Mouse (Mus musculus): ENCODE results near the gene Hbq1a. TPM values are rescaled to one million over a fixed set of nuclear protein-coding genes. Genes with fewer than 3 reads are reported as not detected.
"Not testable (repeated sequence)": the region's sequence is repeated elsewhere in the genome, so short reads cannot be mapped to it uniquely, and the experiment has no call there.

Gene Hbq1a
- total RNA-seq (2022), result 1 to 10 TPM in 1 of 4 experiments, under 1 TPM in 2, not detected in 1; 0.67 to 1.9 (median 0.71) TPM

DNA sequence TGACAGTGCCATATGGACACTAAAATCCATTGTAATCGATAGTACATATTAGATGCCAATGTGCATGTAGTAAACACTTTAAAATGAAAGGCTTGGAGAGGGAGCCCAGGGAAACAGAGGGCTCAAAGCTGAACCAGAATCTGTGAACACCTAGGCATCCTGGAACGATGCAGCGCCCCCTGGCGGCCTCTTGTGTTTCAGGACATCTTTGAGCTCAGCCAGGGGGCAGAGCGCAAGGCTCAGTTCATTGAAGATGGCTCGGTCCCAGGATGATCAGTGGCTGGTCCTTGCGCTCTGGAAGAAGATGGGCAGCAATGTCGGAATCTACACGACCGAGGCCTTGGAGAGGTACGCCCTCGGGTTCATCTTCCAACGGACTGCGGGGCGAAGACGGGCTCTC lies at the start of gene Hbq1a:
TSS of gene Hbq1a (plus strand) at position 205 of the 400 bp plus-strand sequence.
- peak; percentile 29 to 60 for DNase-seq (ENCODE audit: low spot score in 2 of 2)

DNA sequence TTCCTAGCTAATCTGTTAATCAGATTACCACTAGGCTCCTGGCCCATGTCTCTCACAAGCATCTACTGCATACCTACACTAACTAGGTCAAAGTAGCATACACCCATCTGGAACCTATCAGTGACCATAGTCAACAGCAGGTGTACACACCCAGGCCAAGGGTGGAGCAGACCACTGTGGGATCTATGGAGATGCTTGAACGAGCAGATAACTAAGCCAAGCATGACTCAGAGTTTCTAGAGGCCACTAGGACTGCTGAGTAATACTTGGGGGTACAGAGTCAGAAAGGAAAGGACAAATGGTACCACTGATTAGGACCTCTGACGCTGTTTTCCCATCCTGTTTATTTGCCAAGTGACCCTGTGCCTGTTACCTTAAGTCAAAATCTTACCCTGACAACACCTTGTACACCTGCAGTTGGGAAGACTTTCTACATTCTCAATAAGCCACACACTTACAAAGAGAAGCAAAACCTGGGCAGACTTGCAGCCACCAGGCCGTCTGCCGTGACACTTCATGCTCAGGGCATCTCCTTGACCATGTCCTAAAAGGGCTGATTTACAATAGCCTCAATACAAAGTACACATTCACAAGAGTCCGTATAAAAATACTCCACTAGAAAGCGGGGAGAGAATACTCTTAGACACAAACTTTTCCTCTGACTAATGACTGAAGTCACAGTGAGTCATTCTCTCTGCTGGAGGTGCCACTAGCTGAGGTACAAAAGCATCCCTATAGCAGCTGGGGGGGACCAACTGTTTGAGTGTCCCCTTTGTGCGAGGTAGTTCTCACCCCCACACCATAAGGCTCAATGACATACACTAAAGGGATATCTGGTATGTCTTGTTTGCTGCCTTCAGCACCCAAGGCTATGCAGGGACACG lies 48.7 kb upstream of the Hbq1a start:
- DNase-seq (ENCODE audit: low spot score in 2 of 2), result no peak

GRCm38 (mm10) chr11:32253121-32253520 lies 46.7 kb upstream of the Hbq1a start:
- DNase-seq (ENCODE audit: low spot score in 2 of 2), result no peak

- no peak for DNase-seq (ENCODE audit: low spot score in 2 of 2)
Measured at GRCm38 (mm10) chr11:32256146-32256545, 43.7 kb upstream of the Hbq1a start.

DNA sequence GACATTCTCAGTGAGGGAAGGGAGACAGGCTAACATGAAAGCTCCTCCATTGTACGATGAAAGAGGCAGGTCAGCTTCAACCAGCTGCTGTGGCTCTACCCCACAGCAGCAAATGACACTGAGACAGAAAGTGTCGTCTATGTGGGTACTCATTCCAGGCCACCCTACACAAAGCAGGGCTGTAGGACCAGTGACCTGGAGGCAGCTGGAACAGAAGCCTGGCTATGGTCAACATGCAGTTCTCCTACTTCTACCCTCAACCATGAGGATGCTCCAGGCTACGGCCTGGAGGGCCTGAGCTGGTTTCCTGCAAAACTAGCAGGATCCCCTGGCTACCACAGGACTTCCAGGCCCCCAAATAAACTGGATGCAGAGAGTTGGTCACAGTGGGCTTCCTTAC lies 43.3 kb upstream of the Hbq1a start:
- DNase-seq (ENCODE audit: low spot score in 2 of 2), result no peak

GRCm38 (mm10) chr11:32262674-32263415 lies 37.0 kb upstream of the Hbq1a start:
- no peak for DNase-seq (ENCODE audit: low spot score in 2 of 2)

GRCm38 (mm10) chr11:32265117-32265738 lies 34.6 kb upstream of the Hbq1a start:
- no peak for DNase-seq (ENCODE audit: low spot score in 2 of 2)

- no peak for DNase-seq (ENCODE audit: low spot score in 2 of 2)
Measured at GRCm38 (mm10) chr11:32266194-32266593, 33.7 kb upstream of the Hbq1a start.

- DNase-seq (ENCODE audit: low spot score in 2 of 2), result no peak
Measured at GRCm38 (mm10) chr11:32266776-32267175, 33.1 kb upstream of the Hbq1a start.

GRCm38 (mm10) chr11:32267188-32267884 lies 32.5 kb upstream of the Hbq1a start, which contains the start of gene Nprl3:
TSS of gene Nprl3 (minus strand) at chr11:32267707.
- peak; percentile 86 to 93 for DNase-seq (ENCODE audit: low spot score in 2 of 2)

DNA sequence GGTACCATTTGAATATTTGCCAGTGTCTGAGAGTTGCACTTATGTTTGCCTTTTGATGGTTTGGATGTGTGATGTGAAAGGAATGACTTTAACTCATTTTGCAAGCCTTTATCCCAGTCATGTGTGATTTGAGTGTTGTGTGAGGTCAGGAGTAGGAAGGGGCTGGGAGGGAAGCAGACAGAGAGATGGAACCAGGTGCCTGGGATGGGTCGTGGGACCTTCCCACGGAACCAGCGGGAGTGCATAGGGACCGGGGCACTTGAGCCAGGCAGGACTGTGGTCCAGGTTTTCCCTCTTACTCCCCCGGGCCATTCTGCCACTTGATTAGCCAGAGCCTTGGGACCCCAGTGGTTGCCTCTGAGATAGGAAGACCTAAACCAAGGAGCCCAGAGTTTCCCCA lies 31.9 kb upstream of the Hbq1a start:
- no peak for DNase-seq (ENCODE audit: low spot score in 2 of 2)

DNA sequence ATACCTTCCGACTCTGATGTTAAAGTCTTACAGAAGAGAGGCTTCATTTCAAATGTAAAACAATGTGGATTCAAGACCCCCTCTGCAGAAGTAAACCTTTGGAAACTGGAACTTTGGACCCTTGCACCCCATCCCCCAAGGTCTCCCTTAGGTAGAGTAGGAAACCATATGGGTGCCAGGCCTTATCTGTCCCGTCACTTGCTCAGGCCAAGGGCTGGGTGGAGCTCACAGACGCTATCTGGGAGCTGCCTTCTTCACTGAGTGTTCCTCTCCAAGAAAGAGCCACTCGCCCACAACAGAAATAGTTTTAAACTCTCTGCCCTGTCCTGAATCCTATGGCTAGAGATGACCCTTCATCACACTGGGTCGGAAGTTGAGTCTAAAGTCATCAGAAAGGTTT lies 30.9 kb upstream of the Hbq1a start:
- no peak for DNase-seq (ENCODE audit: low spot score in 2 of 2)

- no peak for DNase-seq (ENCODE audit: low spot score in 2 of 2)
Measured at GRCm38 (mm10) chr11:32271178-32271577, 28.7 kb upstream of the Hbq1a start.

DNA sequence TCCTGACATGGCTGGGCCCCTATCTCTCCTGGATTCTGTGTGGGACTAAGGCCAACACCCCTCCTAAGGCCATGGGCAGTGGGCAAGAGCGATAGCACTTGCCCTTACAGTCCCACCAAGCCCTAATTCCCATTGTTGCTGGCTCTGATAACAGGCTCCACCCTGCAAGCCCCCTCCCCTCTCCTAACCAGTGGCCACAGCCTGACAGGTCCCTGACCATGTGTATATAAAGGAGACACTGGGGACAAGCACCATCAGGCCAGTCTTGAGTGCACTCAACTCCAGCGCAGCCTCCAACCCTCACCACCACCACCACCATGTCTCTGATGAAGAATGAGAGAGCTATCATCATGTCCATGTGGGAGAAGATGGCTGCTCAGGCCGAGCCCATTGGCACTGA lies 23.5 kb upstream of the Hbq1a start, which contains the start of gene Hba-x:
TSS of gene Hba-x (plus strand) at position 54 of the 400 bp plus-strand sequence.
- no peak for DNase-seq (ENCODE audit: low spot score in 2 of 2)

DNA sequence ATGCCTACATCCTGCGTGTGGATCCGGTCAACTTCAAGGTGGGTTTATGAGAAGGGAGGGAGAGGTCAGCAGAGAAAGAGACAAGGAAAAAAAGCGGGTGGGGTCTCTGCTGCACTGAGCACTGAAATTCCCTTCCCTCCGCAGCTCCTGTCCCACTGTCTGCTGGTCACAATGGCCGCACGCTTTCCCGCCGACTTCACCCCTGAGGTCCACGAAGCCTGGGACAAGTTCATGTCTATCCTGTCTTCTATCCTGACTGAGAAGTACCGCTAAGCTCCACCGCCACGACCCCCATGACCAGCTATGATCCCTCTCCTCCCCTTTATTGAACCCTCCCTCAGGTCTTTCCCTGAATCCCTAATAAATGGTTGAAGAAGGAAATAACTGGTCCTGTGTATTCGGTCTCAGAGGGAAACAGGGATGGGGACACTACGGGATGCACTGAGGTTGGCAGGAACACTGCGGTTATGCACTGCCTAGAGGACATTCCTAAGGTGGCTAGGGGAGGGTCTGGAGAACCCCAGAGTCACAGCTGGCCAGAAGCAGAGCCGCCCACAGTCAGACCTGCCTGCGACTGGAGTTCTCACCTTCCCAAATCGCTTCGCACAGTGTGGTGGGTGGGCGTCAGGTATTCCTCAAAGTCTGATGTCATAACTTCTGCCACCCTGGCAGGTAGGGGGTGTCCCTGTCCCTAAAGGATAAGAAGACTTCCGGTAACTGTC lies 22.0 kb upstream of the Hbq1a start:
- no peak for DNase-seq (ENCODE audit: low spot score in 2 of 2)

GRCm38 (mm10) chr11:32278458-32278957 lies 21.4 kb upstream of the Hbq1a start:
- DNase-seq (ENCODE audit: low spot score in 2 of 2), result no peak

- DNase-seq (ENCODE audit: low spot score in 2 of 2), result no peak
Measured at GRCm38 (mm10) chr11:32280646-32281045, 19.2 kb upstream of the Hbq1a start.

GRCm38 (mm10) chr11:32281416-32282144 lies 18.3 kb upstream of the Hbq1a start:
- DNase-seq (ENCODE audit: low spot score in 2 of 2), result no peak

DNA sequence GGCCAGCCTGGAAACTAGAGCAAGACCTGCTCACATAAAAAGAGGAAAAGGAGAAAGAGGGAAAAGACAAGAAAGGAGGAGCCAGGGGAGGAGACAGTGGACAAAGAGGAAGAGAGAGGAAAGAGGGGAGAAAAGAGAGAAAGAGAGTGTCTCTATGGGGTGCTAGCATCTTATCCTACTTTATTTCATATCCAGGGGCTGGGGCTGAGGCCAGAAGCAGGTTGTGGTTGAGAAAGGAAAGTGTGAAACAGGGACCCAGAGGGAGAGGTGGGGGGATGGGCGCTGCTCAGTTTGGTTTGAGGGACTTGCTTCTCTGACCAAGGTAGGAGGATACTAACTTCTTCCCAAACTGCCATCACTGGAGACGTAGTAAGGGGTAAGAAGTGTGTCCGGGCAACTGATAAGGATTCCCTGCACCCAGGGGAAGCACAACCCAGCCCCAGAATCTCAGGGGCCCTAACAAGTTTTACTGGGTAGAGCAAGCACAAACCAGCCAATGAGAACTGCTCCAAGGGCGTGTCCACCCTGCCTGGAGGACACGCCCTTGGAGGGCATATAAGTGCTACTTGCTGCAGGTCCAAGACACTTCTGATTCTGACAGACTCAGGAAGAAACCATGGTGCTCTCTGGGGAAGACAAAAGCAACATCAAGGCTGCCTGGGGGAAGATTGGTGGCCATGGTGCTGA lies 16.6 kb upstream of the Hbq1a start, which contains the start of gene Hba-a1:
TSS of gene Hba-a1 (plus strand) at position 421 of the 687 bp plus-strand sequence.
- DNase-seq (ENCODE audit: low spot score in 2 of 2), result not testable (repeated sequence)

All from left cerebral cortex, adult 8-10 months (tissue).